Mouse (Mus musculus): ENCODE data around the gene Hdac4.

DNA sequence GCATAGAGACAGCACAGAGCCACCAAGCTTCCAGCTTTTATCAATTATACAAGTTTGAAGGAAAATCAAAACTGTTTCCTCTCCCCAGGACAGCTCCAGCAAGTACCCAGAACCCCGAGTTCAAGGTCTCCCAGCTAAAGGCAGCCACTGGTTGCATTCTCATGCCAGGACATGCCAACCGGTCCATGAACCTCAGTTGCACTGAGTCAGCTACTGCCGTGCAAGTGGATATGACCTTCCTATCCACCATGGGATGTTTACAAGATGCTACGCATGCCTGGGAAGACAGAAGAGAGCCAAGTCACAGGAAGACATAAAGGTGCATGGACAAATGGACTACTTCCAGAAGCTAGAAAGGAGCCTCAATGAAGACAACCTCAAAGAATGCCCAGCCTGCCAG is 56.5 kb downstream of the Hdac4 start:
- TF ChIP-seq CTCF (IDR thresholded peaks at IDR 0.05; ENCODE audit: control insufficient read depth, insufficient read depth, low read length), result no peak
- TF ChIP-seq POLR2A (IDR thresholded peaks at IDR 0.05; ENCODE audit: borderline replicate concordance, control insufficient read depth, low read depth, low read length), result no peak

Measured in bone marrow, adult 2 months (tissue).